Mouse (Mus musculus): ENCODE data around the gene Tmtc1.

Tmtc1 gene

GRCm38 (mm10) chr6:148416597-148416996 lies 27.6 kb downstream of the Tmtc1 start:
- no peak for DNase-seq

- no peak for DNase-seq
Measured at GRCm38 (mm10) chr6:148413638-148414037, 30.6 kb downstream of the Tmtc1 start.

GRCm38 (mm10) chr6:148406792-148407490 lies 37.2 kb downstream of the Tmtc1 start:
- DNase-seq, result no peak

GRCm38 (mm10) chr6:148405599-148405998 lies 38.6 kb downstream of the Tmtc1 start:
- DNase-seq, result no peak

GRCm38 (mm10) chr6:148404500-148404899 lies 39.7 kb downstream of the Tmtc1 start:
- DNase-seq, result peak; percentile 36 to 66

- no peak for DNase-seq
Measured at GRCm38 (mm10) chr6:148403761-148404160, 40.4 kb downstream of the Tmtc1 start.

GRCm38 (mm10) chr6:148401031-148401430 lies 43.2 kb downstream of the Tmtc1 start:
- DNase-seq, result peak; percentile 26 to 30

- DNase-seq, result no peak
Measured at GRCm38 (mm10) chr6:148399541-148399940, 44.6 kb downstream of the Tmtc1 start.

GRCm38 (mm10) chr6:148398888-148399287 lies 45.3 kb downstream of the Tmtc1 start:
- no peak for DNase-seq

- no peak for DNase-seq
Measured at GRCm38 (mm10) chr6:148397270-148397669, 46.9 kb downstream of the Tmtc1 start.

- no peak for DNase-seq
Measured at GRCm38 (mm10) chr6:148395272-148395671, 48.9 kb downstream of the Tmtc1 start.

GRCm38 (mm10) chr6:148394294-148394693 lies 49.9 kb downstream of the Tmtc1 start:
- no peak for DNase-seq

- DNase-seq, result no peak
Measured at GRCm38 (mm10) chr6:148392147-148392546, 52.0 kb downstream of the Tmtc1 start.

GRCm38 (mm10) chr6:148391286-148391685 lies 52.9 kb downstream of the Tmtc1 start:
- DNase-seq, result peak; percentile 50 to 55

GRCm38 (mm10) chr6:148390630-148391276 lies 53.4 kb downstream of the Tmtc1 start:
- peak; percentile 49 to 79 for DNase-seq

GRCm38 (mm10) chr6:148387990-148388389 lies 56.2 kb downstream of the Tmtc1 start:
- no peak for DNase-seq

- DNase-seq, result peak; percentile 75 to 76
Measured at GRCm38 (mm10) chr6:148384111-148384895, 59.9 kb downstream of the Tmtc1 start.

GRCm38 (mm10) chr6:148381163-148381782 lies 62.9 kb downstream of the Tmtc1 start:
- no peak for DNase-seq

- no peak for DNase-seq
Measured at GRCm38 (mm10) chr6:148375618-148376209, 68.5 kb downstream of the Tmtc1 start.

- no peak for DNase-seq
Measured at GRCm38 (mm10) chr6:148375015-148375414, 69.2 kb downstream of the Tmtc1 start.

GRCm38 (mm10) chr6:148373444-148373843 lies 70.7 kb downstream of the Tmtc1 start:
- no peak for DNase-seq

- no peak for DNase-seq
Measured at GRCm38 (mm10) chr6:148371223-148371622, 73.0 kb downstream of the Tmtc1 start.

GRCm38 (mm10) chr6:148367094-148367539 lies 77.1 kb downstream of the Tmtc1 start:
- DNase-seq, result no peak

Measured in kidney, postnatal 36 days (tissue).